Mouse (Mus musculus): ENCODE measurements around the gene Cdh3. TPM values are rescaled to one million over a fixed set of nuclear protein-coding genes. Genes with fewer than 3 reads are reported as not detected.
"Not testable (repeated sequence)": the region's sequence is repeated elsewhere in the genome, so short reads cannot be mapped to it uniquely, and the experiment has no call there.

The Cdh3 gene
- total and polyA plus RNA-seq, 3 experiments: not detected

DNA sequence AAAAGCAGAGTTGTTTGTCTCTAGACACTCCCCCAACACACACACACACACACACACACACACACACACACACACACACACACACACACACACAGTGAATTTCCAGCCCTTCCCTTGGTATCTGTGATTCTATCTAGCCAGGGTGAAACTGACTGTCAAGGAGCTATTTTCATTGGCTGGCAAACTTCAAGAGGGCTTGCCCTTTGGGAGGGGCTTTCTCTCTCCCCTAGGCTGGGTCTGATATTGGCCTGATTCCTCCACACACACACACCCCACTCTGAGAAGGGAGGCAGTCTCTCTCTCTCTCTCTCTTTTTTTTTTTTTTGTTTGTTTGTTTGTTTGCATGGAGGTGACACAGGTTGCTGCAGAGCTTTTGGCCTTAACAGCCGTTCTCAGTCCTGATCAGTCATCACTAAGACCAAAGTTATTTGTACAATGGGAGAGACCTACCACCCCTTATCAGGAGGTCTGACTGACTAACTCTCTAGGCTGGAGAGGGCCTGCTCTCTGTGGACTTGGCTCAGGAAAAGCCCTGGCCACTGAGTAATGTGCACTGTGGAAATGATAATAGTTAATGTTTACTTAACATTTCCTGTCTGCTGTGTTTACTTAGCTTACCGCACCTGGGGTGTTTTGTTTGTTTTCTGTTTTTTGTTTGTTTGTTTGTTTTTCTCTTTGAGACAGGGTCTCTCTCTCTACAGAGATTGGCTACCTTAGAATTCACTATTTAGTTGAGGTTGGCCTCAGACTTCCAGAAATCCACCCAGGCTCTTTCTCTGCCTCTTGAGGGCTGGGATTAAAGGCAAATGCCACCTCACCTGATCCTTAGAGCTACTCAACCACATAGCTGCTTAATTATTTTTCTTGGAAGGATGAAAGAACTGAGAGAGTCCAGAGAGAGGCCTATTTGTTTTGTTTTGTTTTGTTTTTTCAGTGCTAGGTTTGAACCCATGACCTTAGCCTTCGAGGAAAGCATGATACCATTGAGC lies 78.0 kb downstream of the Cdh3 start:
- Histone ChIP-seq H3K9me3 (replicated peaks; ENCODE audit: low read length) (no peaks in the 10 kb centered on the region), H3K4me1 (ENCODE audit: control insufficient read depth in 1 of 2, insufficient read depth in 2 of 2) (no peaks in the 10 kb centered on the region), H3K36me3 (replicated peaks in 1 of 2; ENCODE audit: control insufficient read depth in 1 of 2, insufficient read depth in 1 of 2, low read length in 1 of 2) (no peaks in the 10 kb centered on the region), H3K4me3 (replicated peaks in 1 of 3; ENCODE audit: low read depth in 2 of 3, low read length in 2 of 3, poor library complexity in 1 of 3) (no peak overlapping the region), H3K79me2 (replicated peaks; ENCODE audit: control insufficient read depth, extremely low read depth, insufficient read depth, poor library complexity, severe bottlenecking) (no peaks in the 10 kb centered on the region), H3K27me3 (replicated peaks) (no peaks in the 10 kb centered on the region), H3K9ac (ENCODE audit: insufficient read depth, low read depth) (no peak overlapping the region), H3K4me2 (ENCODE audit: insufficient read depth, low read depth, poor library complexity, severe bottlenecking) (no peak overlapping the region), H3K27ac (ENCODE audit: insufficient read depth, low read depth) (no peak overlapping the region)
- DNase-seq (ENCODE audit: extremely low read depth): no peak
- TF ChIP-seq IRF4 (IDR thresholded peaks at IDR 0.05; ENCODE audit: low read depth, low read length): no peak
- no peak for TF ChIP-seq MAFK (IDR thresholded peaks at IDR 0.05; ENCODE audit: insufficient replicate concordance, low read length)
- no peak for TF ChIP-seq NELFE (IDR thresholded peaks at IDR 0.05; ENCODE audit: low read depth, low read length)
- TF ChIP-seq SMC3 (IDR thresholded peaks at IDR 0.05; ENCODE audit: low read depth, low read length): no peak
- in situ Hi-C loops (cut with MboI; ENCODE audit: low pct_ligation_motif_present, low pct_unique_long_range_greater_than_20kb, low sequenced_read_pairs): no loop called here
- dilution Hi-C loops (cut with MboI; ENCODE audit: extremely low pct_ligation_motif_present, extremely low pct_unique_long_range_greater_than_20kb, low sequenced_read_pairs): no loop called here

DNA sequence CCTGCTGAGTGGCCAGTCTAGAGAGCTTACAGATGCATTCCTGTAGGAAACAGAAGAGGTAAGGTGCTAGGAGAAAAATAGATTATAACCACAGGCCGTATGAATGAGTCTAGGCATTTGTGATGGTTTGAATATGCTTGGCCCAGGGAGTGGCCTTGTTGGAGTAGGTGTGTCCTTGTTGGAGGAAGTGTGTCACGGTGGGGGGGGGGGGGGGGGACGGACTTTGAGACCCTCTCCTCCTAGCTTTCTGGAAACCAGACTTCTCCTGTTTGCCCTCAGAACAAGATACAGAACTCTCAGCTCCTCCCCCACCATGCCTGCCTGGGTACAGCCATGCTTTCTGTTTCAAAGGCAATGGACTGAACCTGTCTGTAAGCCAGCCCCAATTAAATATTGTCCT lies 81.8 kb downstream of the Cdh3 start:
- H3K4me3 ChIP-seq (replicated peaks in 1 of 3; ENCODE audit: low read depth in 2 of 3, low read length in 2 of 3, poor library complexity in 1 of 3): no peak overlapping the region
- no peak for TF ChIP-seq EP300 (IDR thresholded peaks at IDR 0.05; ENCODE audit: low read length)
- TF ChIP-seq POLR2AphosphoS2 (IDR thresholded peaks at IDR 0.05; ENCODE audit: low read depth, low read length): no peak
- TF ChIP-seq MAFK (IDR thresholded peaks at IDR 0.05; ENCODE audit: insufficient replicate concordance, low read length): no peak
- TF ChIP-seq E2F4 (IDR thresholded peaks at IDR 0.05; ENCODE audit: insufficient replicate concordance, low read depth, low read length): no peak
- no peak for TF ChIP-seq ZKSCAN1 (IDR thresholded peaks at IDR 0.05; ENCODE audit: borderline replicate concordance, low read depth, low read length)
- TF ChIP-seq TBP (conservative IDR thresholded peaks at IDR 0.05; ENCODE audit: low read depth, low read length): no peak
- no peak for TF ChIP-seq POLR2A (IDR thresholded peaks at IDR 0.05; ENCODE audit: low read depth, low read length)
- no peak for TF ChIP-seq ZNF384 (IDR thresholded peaks at IDR 0.05; ENCODE audit: low read depth, low read length)
- no peak for TF ChIP-seq RCOR1 (conservative IDR thresholded peaks at IDR 0.05; ENCODE audit: low read depth, low read length)
- no peak for TF ChIP-seq ETS1 (conservative IDR thresholded peaks at IDR 0.05; ENCODE audit: low read depth, low read length)
- TF ChIP-seq MAX (IDR thresholded peaks at IDR 0.05; ENCODE audit: low read length): no peak
- TF ChIP-seq NRF1 (IDR thresholded peaks at IDR 0.05; ENCODE audit: low read depth, low read length): no peak
- no peak for TF ChIP-seq SMC3 (IDR thresholded peaks at IDR 0.05; ENCODE audit: low read depth, low read length)
- TF ChIP-seq SIN3A (IDR thresholded peaks at IDR 0.05; ENCODE audit: low read length): no peak
- no peak for TF ChIP-seq CHD1 (IDR thresholded peaks at IDR 0.05; ENCODE audit: low read depth, low read length)
- no peaks in the 10 kb centered on the region for H3K9me3 ChIP-seq (replicated peaks; ENCODE audit: low read length)
- no peaks in the 10 kb centered on the region for H3K27me3 ChIP-seq (replicated peaks)
- H3K36me3 ChIP-seq (replicated peaks in 1 of 2; ENCODE audit: control insufficient read depth in 1 of 2, insufficient read depth in 1 of 2, low read length in 1 of 2): no peaks in the 10 kb centered on the region
- H3K4me1 ChIP-seq (ENCODE audit: control insufficient read depth in 1 of 2, insufficient read depth in 2 of 2): no peaks in the 10 kb centered on the region
- no peak overlapping the region for H3K27ac ChIP-seq (ENCODE audit: insufficient read depth, low read depth)
- no peak for DNase-seq (ENCODE audit: extremely low read depth)
- no peaks in the 10 kb centered on the region for H3K79me2 ChIP-seq (replicated peaks; ENCODE audit: control insufficient read depth, extremely low read depth, insufficient read depth, poor library complexity, severe bottlenecking)
- dilution Hi-C loops (cut with MboI; ENCODE audit: extremely low pct_ligation_motif_present, extremely low pct_unique_long_range_greater_than_20kb, low sequenced_read_pairs): no loop called here
- no peak overlapping the region for H3K9ac ChIP-seq (ENCODE audit: insufficient read depth, low read depth)
- no peak overlapping the region for H3K4me2 ChIP-seq (ENCODE audit: insufficient read depth, low read depth, poor library complexity, severe bottlenecking)
- in situ Hi-C loops (cut with MboI; ENCODE audit: low pct_ligation_motif_present, low pct_unique_long_range_greater_than_20kb, low sequenced_read_pairs): no loop called here

DNA sequence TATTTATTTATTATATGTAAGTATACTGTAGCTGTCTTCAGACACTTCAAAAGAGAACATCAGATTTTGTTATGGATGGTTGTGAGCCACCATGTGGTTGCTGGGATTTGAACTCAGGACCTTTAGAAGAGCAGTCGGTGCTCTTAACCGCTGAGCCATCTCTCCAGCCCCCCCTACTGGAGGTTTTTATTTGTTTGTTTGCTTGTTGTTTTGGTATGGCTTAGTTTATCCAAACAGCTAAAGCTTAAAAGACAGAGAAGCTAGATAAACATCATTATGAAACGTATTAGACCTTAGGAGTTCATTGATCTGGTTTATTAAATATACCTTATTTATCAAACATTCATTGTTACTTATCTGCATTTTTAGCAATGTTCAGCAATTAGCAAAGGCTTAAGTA lies 84.9 kb downstream of the Cdh3 start:
- H3K4me1 ChIP-seq (ENCODE audit: control insufficient read depth in 1 of 2, insufficient read depth in 2 of 2); H3K27ac ChIP-seq (ENCODE audit: insufficient read depth, low read depth); DNase-seq (ENCODE audit: extremely low read depth); H3K27me3 ChIP-seq (replicated peaks); H3K9ac ChIP-seq (ENCODE audit: insufficient read depth, low read depth); in situ Hi-C loops (cut with MboI; ENCODE audit: low pct_ligation_motif_present, low pct_unique_long_range_greater_than_20kb, low sequenced_read_pairs); H3K4me3 ChIP-seq (replicated peaks in 1 of 3; ENCODE audit: low read depth in 2 of 3, low read length in 2 of 3, poor library complexity in 1 of 3); H3K36me3 ChIP-seq (replicated peaks in 1 of 2; ENCODE audit: control insufficient read depth in 1 of 2, insufficient read depth in 1 of 2, low read length in 1 of 2); H3K9me3 ChIP-seq (replicated peaks; ENCODE audit: low read length); dilution Hi-C loops (cut with MboI; ENCODE audit: extremely low pct_ligation_motif_present, extremely low pct_unique_long_range_greater_than_20kb, low sequenced_read_pairs); H3K79me2 ChIP-seq (replicated peaks; ENCODE audit: control insufficient read depth, extremely low read depth, insufficient read depth, poor library complexity, severe bottlenecking); H3K4me2 ChIP-seq (ENCODE audit: insufficient read depth, low read depth, poor library complexity, severe bottlenecking): not testable (repeated sequence)

Data from CH12.LX (cell line).